Mouse (Mus musculus): ENCODE measurements around the gene Olfr698. TPM values are rescaled to one million over a fixed set of nuclear protein-coding genes. Genes with fewer than 3 reads are reported as not detected.
"Not testable (repeated sequence)": the region's sequence is repeated elsewhere in the genome, so short reads cannot be mapped to it uniquely, and the experiment has no call there.

Gene Olfr698
- polyA plus RNA-seq (2015; fragmentation: Nextera tagmentation; extraction: Ambion mirVana): not detected in 2 replicates

GRCm38 (mm10) chr7:106755297-106755696, at the start of gene Olfr698:
Olfr698 (minus strand) TSS chr7:106755397.
- Histone ChIP-seq H3K27ac (ENCODE audit: low read depth) (no peak within 1 kb of the TSS), H3K27me3 (ENCODE audit: insufficient read depth, low read length) (no peaks in the 10 kb centered on the region), H3K4me1 (ENCODE audit: insufficient read depth) (no peaks in the 10 kb centered on the region), H3K4me2 (ENCODE audit: low read depth, low read length) (no peak within 1 kb of the TSS), H3K9me3 (ENCODE audit: low read length) (no peaks in the 10 kb centered on the region), H3K4me3 (ENCODE audit: low read depth, low read length) (no peak within 1 kb of the TSS), H3K9ac (replicated peaks) (no peak within 1 kb of the TSS), H3K36me3 (replicated peaks; ENCODE audit: insufficient read depth, low read length) (no peaks in the 10 kb centered on the region)
- no peak for DNase-seq
- TF ChIP-seq EP300 (IDR thresholded peaks at IDR 0.05; ENCODE audit: low read depth) (no peak), CTCF (IDR thresholded peaks at IDR 0.05; ENCODE audit: low read depth) (no peak)
- no peak for ATAC-seq

DNA sequence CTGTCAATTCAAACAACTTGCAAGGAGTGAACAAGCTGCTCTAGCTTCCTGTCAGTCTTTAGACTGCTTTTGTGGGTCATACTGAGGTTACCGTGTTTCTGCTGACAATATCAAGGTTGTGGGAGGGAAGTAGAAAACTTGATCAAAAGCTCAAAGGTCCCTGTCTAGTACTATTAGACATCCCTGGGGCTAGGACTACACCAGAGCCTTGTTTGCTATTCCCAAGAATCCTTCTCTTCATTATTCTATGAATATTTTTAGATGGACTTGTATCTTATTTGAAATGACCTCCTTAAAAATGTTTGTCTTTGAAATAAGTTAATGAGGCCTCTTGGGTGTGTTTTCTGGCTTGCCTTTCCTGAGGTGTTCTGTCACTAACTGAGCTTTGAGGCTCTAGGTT, 37.9 kb upstream of the Olfr698 start, which contains the start of gene Olfr699:
Olfr699 (minus strand) TSS at position 101 of the 400 bp plus-strand sequence.
- Histone ChIP-seq H3K36me3 (replicated peaks; ENCODE audit: insufficient read depth, low read length) (no peaks in the 10 kb centered on the region), H3K9me3 (ENCODE audit: low read length) (no peaks in the 10 kb centered on the region; the same call in 1 of the 2 replicates), H3K4me3 (ENCODE audit: low read depth, low read length) (no peak within 1 kb of the TSS), H3K4me1 (ENCODE audit: insufficient read depth) (no peaks in the 10 kb centered on the region), H3K9ac (replicated peaks) (no peak within 1 kb of the TSS), H3K4me2 (ENCODE audit: low read depth, low read length) (no peak within 1 kb of the TSS), H3K27ac (ENCODE audit: low read depth) (no peak within 1 kb of the TSS), H3K27me3 (ENCODE audit: insufficient read depth, low read length) (no peaks in the 10 kb centered on the region)
- DNase-seq (no peak), ATAC-seq (no peak)
- TF ChIP-seq CTCF (IDR thresholded peaks at IDR 0.05; ENCODE audit: low read depth) (no peak), EP300 (IDR thresholded peaks at IDR 0.05; ENCODE audit: low read depth) (no peak)
- WGBS (ENCODE audit: insufficient replicate concordance): 43% methylated on average over 1 of the region's 1 CpGs

DNA sequence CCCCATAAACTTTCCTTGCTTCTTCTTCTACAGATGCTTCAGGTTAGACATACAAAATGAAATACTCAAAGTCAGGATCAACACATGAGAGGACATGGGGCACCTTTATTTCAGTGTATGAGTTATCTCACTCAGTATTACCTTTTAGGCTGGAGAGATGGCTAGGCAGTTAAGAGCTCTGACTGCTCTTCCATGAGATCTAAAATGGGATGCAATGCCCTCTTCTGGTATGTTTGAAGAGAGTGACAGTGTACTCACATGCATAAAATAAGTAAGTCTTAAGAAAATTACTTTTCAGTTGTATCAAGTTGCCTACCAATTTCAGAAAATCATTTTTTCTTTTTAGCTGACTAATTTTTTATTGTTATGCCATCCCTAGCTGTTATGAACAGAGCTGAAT, 33.1 kb upstream of the Olfr698 start:
- Histone ChIP-seq H3K9me3 (ENCODE audit: low read length) (no peaks in the 10 kb centered on the region; the same call in 1 of the 2 replicates), H3K9ac (replicated peaks) (no peak overlapping the region), H3K27me3 (ENCODE audit: insufficient read depth, low read length) (no peaks in the 10 kb centered on the region), H3K4me3 (ENCODE audit: low read depth, low read length) (no peak overlapping the region), H3K4me1 (ENCODE audit: insufficient read depth) (no peaks in the 10 kb centered on the region), H3K27ac (ENCODE audit: low read depth) (no peak overlapping the region), H3K36me3 (replicated peaks; ENCODE audit: insufficient read depth, low read length) (no peaks in the 10 kb centered on the region), H3K4me2 (ENCODE audit: low read depth, low read length) (no peak overlapping the region)
- no peak for DNase-seq
- no peak for TF ChIP-seq EP300 (IDR thresholded peaks at IDR 0.05; ENCODE audit: low read depth)
- peak; percentile 30 for TF ChIP-seq CTCF (IDR thresholded peaks at IDR 0.05; ENCODE audit: low read depth)
- ATAC-seq: no peak

DNA sequence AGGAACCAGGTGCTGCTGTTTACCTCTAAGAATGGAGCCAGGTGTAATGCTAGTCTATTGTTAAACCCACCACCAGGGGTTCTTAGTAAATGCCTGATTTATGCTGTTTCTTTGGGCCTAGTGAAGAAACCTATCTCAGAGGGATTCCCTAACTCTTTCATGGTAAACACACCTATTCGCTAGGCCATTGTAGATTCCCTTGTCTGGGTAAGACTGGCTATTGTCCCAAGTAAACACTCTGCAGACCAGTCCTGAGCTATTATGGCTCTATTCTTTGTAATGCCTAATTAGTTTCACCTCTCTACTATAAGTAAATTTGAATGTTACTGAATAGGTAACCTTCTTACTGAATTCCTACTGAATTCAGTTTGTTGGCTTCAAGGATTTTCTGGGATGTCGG, 5.8 kb upstream of the Olfr698 start:
- H3K36me3 ChIP-seq (replicated peaks; ENCODE audit: insufficient read depth, low read length); H3K9me3 ChIP-seq (ENCODE audit: low read length); DNase-seq; ATAC-seq; H3K9ac ChIP-seq (replicated peaks); H3K27me3 ChIP-seq (ENCODE audit: insufficient read depth, low read length); H3K27ac ChIP-seq (ENCODE audit: low read depth); H3K4me1 ChIP-seq (ENCODE audit: insufficient read depth); H3K4me3 ChIP-seq (ENCODE audit: low read depth, low read length); H3K4me2 ChIP-seq (ENCODE audit: low read depth, low read length): not testable (repeated sequence)
- 85% methylated on average over 2 of the region's 2 CpGs for WGBS (ENCODE audit: insufficient replicate concordance)

DNA sequence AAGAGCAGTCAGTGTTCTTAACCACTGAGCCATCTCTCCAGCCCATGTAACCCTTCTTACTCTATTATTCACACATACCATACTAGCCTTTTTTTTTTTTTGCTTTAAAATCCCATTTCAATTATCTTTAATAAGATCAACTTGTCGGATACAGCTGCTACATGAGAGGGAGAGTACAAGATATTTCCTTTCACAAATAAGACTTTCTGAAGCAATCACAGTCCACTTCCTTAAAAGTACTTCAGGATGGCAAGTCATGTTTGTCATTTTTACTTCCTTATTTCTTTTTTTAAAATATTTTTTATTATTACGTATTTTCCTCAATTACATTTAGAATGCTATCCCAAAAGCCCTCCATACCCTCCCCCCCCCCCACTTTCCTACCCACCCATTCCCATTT, 3.6 kb upstream of the Olfr698 start:
- DNase-seq (no peak), ATAC-seq (no peak)
- Histone ChIP-seq H3K27ac (ENCODE audit: low read depth) (no peak overlapping the region), H3K27me3 (ENCODE audit: insufficient read depth, low read length) (no peaks in the 10 kb centered on the region), H3K9me3 (ENCODE audit: low read length) (no peaks in the 10 kb centered on the region), H3K9ac (replicated peaks) (no peak overlapping the region), H3K4me1 (ENCODE audit: insufficient read depth) (no peaks in the 10 kb centered on the region), H3K4me2 (ENCODE audit: low read depth, low read length) (no peak overlapping the region), H3K36me3 (replicated peaks; ENCODE audit: insufficient read depth, low read length) (no peaks in the 10 kb centered on the region), H3K4me3 (ENCODE audit: low read depth, low read length) (no peak overlapping the region)
- 51% methylated on average over 2 of the region's 2 CpGs for WGBS (ENCODE audit: insufficient replicate concordance)
- no peak for TF ChIP-seq EP300 (IDR thresholded peaks at IDR 0.05; ENCODE audit: low read depth)
- no peak for TF ChIP-seq CTCF (IDR thresholded peaks at IDR 0.05; ENCODE audit: low read depth)

- H3K4me3 ChIP-seq (ENCODE audit: low read depth, low read length): no peak overlapping the region
- no peaks in the 10 kb centered on the region for H3K36me3 ChIP-seq (replicated peaks; ENCODE audit: insufficient read depth, low read length)
- H3K4me2 ChIP-seq (ENCODE audit: low read depth, low read length): no peak overlapping the region
- H3K27me3 ChIP-seq (ENCODE audit: insufficient read depth, low read length): no peaks in the 10 kb centered on the region
- no peaks in the 10 kb centered on the region for H3K9me3 ChIP-seq (ENCODE audit: low read length)
- no peaks in the 10 kb centered on the region for H3K4me1 ChIP-seq (ENCODE audit: insufficient read depth)
- DNase-seq (no peak), ATAC-seq (no peak)
- WGBS (ENCODE audit: insufficient replicate concordance): 80% methylated on average over 5 of the region's 5 CpGs
- no peak overlapping the region for H3K9ac ChIP-seq (replicated peaks)
- H3K27ac ChIP-seq (ENCODE audit: low read depth): no peak overlapping the region
- TF ChIP-seq EP300 (IDR thresholded peaks at IDR 0.05; ENCODE audit: low read depth) (no peak), CTCF (IDR thresholded peaks at IDR 0.05; ENCODE audit: low read depth) (no peak)
These were observed 9.4 kb downstream of the Olfr698 start for GRCm38 (mm10) chr7:106745811-106746210.

- TF ChIP-seq CTCF (IDR thresholded peaks at IDR 0.05; ENCODE audit: low read depth) (no peak), EP300 (IDR thresholded peaks at IDR 0.05; ENCODE audit: low read depth) (no peak)
- H3K9ac ChIP-seq (replicated peaks): no peak within 1 kb of the TSS
These were observed 12.9 kb downstream of the Olfr698 start, which contains the start of gene Olfr697 for GRCm38 (mm10) chr7:106742343-106742742. Olfr697 (minus strand) TSS chr7:106742443.

More at GRCm38 (mm10) chr7:106742343-106742742, 12.9 kb downstream of the Olfr698 start, which contains the start of gene Olfr697:
- Histone ChIP-seq H3K27me3 (ENCODE audit: insufficient read depth, low read length) (no peaks in the 10 kb centered on the region), H3K9me3 (ENCODE audit: low read length) (no peaks in the 10 kb centered on the region), H3K4me2 (ENCODE audit: low read depth, low read length) (no peak within 1 kb of the TSS), H3K4me3 (ENCODE audit: low read depth, low read length) (no peak within 1 kb of the TSS), H3K4me1 (ENCODE audit: insufficient read depth) (no peaks in the 10 kb centered on the region), H3K36me3 (replicated peaks; ENCODE audit: insufficient read depth, low read length) (no peaks in the 10 kb centered on the region), H3K27ac (ENCODE audit: low read depth) (no peak within 1 kb of the TSS)
- WGBS (ENCODE audit: insufficient replicate concordance): 68% methylated on average over 1 of the region's 1 CpGs
- ATAC-seq (no peak), DNase-seq (no peak)
